Mouse (Mus musculus): ENCODE measurements around the gene Fbxo9.

- TF ChIP-seq TAL1 (IDR thresholded peaks at IDR 0.05; ENCODE audit: low read length) (no peak), GATA1 (IDR thresholded peaks at IDR 0.05; ENCODE audit: low read length) (no peak)
Measured at GRCm38 (mm10) chr9:78124297-78124696, 15.4 kb upstream of the Fbxo9 start.

All from erythroblast, embryonic 14.5 days (primary cell).